Mouse (Mus musculus) limb, embryonic 12.5 days (tissue): ENCODE data around the gene Timp2. TPM values are rescaled to one million over a fixed set of nuclear protein-coding genes. Genes with fewer than 3 reads are reported as not detected.

Experiments used
- ATAC-seq: fragments of 200-750 bp; cut with Nextera tagmentation; 2 replicates; pipeline ENCODE4 v1.8.0; 2017; ENCODE audit warnings: low read depth, moderate TSS enrichment; ENCODE audit not compliant: insufficient number of reproducible peaks, insufficient read depth, low FRiP score, low TSS enrichment
- H3K27ac ChIP-seq: fragments of 300-500 bp; sonication (generic); 2 replicates; pipeline ENCODE4 v1.5.1; 2016; ENCODE audit warnings: mild to moderate bottlenecking, moderate library complexity
- H3K27me3 ChIP-seq: fragments of 300-500 bp; sonication (generic); 2 replicates; pipeline ENCODE4 v1.6.1; 2016; ENCODE audit warnings: mild to moderate bottlenecking, moderate library complexity
- H3K36me3 ChIP-seq: fragments of 300-500 bp; sonication (generic); 2 replicates; pipeline ENCODE4 v1.6.1; 2016; ENCODE audit warnings: mild to moderate bottlenecking, moderate library complexity
- H3K4me1 ChIP-seq: fragments of 300-500 bp; sonication (generic); replicated peaks from 2 replicates; pipeline ENCODE4 v1.6.1; 2016
- H3K4me2 ChIP-seq: fragments of 300-500 bp; sonication (generic); 2 replicates; pipeline ENCODE4 v1.6.1; 2016; ENCODE audit warnings: mild to moderate bottlenecking, moderate library complexity
- H3K4me3 ChIP-seq: fragments of 300-500 bp; sonication (generic); replicated peaks from 2 replicates; pipeline ENCODE4 v1.5.1; 2016; ENCODE audit warnings: mild to moderate bottlenecking
- H3K9ac ChIP-seq: fragments of 300-500 bp; sonication (generic); replicated peaks from 2 replicates; pipeline ENCODE4 v1.6.1; 2016; ENCODE audit warnings: mild to moderate bottlenecking, moderate library complexity
- H3K9me3 ChIP-seq: fragments of 300-500 bp; sonication (generic); 2 replicates; pipeline ENCODE4 v1.6.1; 2016; ENCODE audit warnings: mild to moderate bottlenecking, moderate library complexity
- WGBS: fragments of 180-500 bp; shearing (Covaris S2); methylation state at CpG from one replicate; pipeline ENCODE4 v1.1.7; 2016; 5-methylcytosine and 5-hydroxymethylcytosine counted together
- polyA plus RNA-seq: library from polyadenylated mRNA; unstranded; fragments of >200 nt; fragmentation: Nextera tagmentation; extraction: Ambion mirVana; gene quantifications from 2 replicates; pipeline ENCODE4 v1.2.1, GENCODE M21; 2016

The Timp2 gene
- polyA plus RNA-seq, 1 experiment from 2014 or later: 77.6 TPM

- Histone ChIP-seq H3K27me3 (no peaks in the 10 kb centered on the region; the same call in 1 of the 2 replicates), H3K9me3 (no peaks in the 10 kb centered on the region), H3K9ac (peak overlapping the region; percentile 98), H3K4me1 (peaks cover 42% of the 10 kb centered on the region), H3K36me3 (peaks cover 17% of the 10 kb centered on the region), H3K4me3 (peak overlapping the region; percentile 88), H3K4me2 (peak overlapping the region; percentile 85), H3K27ac (peak overlapping the region; percentile 95)
- ATAC-seq: peak; percentile 6; the same call in 1 of the 2 replicates
- WGBS: under 1% methylated on average over 42 of the region's 47 CpGs
Measured at GRCm38 (mm10) chr11:118354636-118355191, 826 bp downstream of the Timp2 start.

GRCm38 (mm10) chr11:118349494-118349893, 6.0 kb downstream of the Timp2 start:
- Histone ChIP-seq H3K4me1 (peaks cover 61% of the 10 kb centered on the region), H3K4me2 (no peak overlapping the region), H3K27ac (peak overlapping the region; percentile 56), H3K27me3 (no peaks in the 10 kb centered on the region), H3K9me3 (no peaks in the 10 kb centered on the region), H3K36me3 (peaks cover 23% of the 10 kb centered on the region), H3K9ac (no peak overlapping the region), H3K4me3 (no peak overlapping the region)
- ATAC-seq: no peak
- WGBS: 88% methylated on average over 5 of the region's 5 CpGs

GRCm38 (mm10) chr11:118348877-118349276, 6.7 kb downstream of the Timp2 start:
- no peaks in the 10 kb centered on the region for H3K9me3 ChIP-seq
- H3K4me3 ChIP-seq: no peak overlapping the region
- H3K27me3 ChIP-seq: no peaks in the 10 kb centered on the region
- no peak overlapping the region for H3K9ac ChIP-seq
- 33% methylated on average over 5 of the region's 5 CpGs for WGBS
- peaks cover 23% of the 10 kb centered on the region for H3K36me3 ChIP-seq
- peaks cover 57% of the 10 kb centered on the region for H3K4me1 ChIP-seq
- no peak; the same call in 1 of the 2 replicates for ATAC-seq
- 0 out of 2 replicates have a peak overlapping the region, but pooled peaks have one; percentile 3 for H3K4me2 ChIP-seq
- H3K27ac ChIP-seq: peak overlapping the region; percentile 56

GRCm38 (mm10) chr11:118348419-118348818, 7.1 kb downstream of the Timp2 start:
- Histone ChIP-seq H3K27ac (peak overlapping the region; percentile 56), H3K36me3 (peaks cover 23% of the 10 kb centered on the region), H3K4me3 (no peak overlapping the region), H3K27me3 (no peaks in the 10 kb centered on the region), H3K4me2 (no peak overlapping the region), H3K9me3 (no peaks in the 10 kb centered on the region), H3K9ac (no peak overlapping the region), H3K4me1 (peaks cover 57% of the 10 kb centered on the region)
- WGBS: 51% methylated on average over 3 of the region's 3 CpGs
- no peak for ATAC-seq

- Histone ChIP-seq H3K4me2 (no peak overlapping the region), H3K27me3 (no peaks in the 10 kb centered on the region), H3K9ac (no peak overlapping the region), H3K4me1 (peaks cover 56% of the 10 kb centered on the region), H3K9me3 (no peaks in the 10 kb centered on the region), H3K36me3 (peaks cover 23% of the 10 kb centered on the region), H3K27ac (no peak overlapping the region), H3K4me3 (no peak overlapping the region)
- no peak for ATAC-seq
- WGBS: 87% methylated on average over 12 of the region's 12 CpGs
Measured at GRCm38 (mm10) chr11:118347911-118348310, 7.6 kb downstream of the Timp2 start.

GRCm38 (mm10) chr11:118347391-118347790, 8.1 kb downstream of the Timp2 start:
- H3K9ac ChIP-seq: no peak overlapping the region
- H3K27me3 ChIP-seq: no peaks in the 10 kb centered on the region
- H3K4me1 ChIP-seq: peaks cover 56% of the 10 kb centered on the region
- peaks cover 21% of the 10 kb centered on the region for H3K36me3 ChIP-seq
- no peak overlapping the region for H3K27ac ChIP-seq
- H3K4me2 ChIP-seq: no peak overlapping the region
- H3K4me3 ChIP-seq: no peak overlapping the region
- 93% methylated on average over 2 of the region's 2 CpGs for WGBS
- no peak for ATAC-seq
- no peaks in the 10 kb centered on the region for H3K9me3 ChIP-seq

- H3K27ac ChIP-seq: no peak overlapping the region
- ATAC-seq: no peak
- H3K27me3 ChIP-seq: no peaks in the 10 kb centered on the region
- H3K36me3 ChIP-seq: peaks cover 12% of the 10 kb centered on the region; the same call in 1 of the 2 replicates
- no peak overlapping the region for H3K4me3 ChIP-seq
- H3K9ac ChIP-seq: no peak overlapping the region
- no peaks in the 10 kb centered on the region for H3K9me3 ChIP-seq
- peaks cover 55% of the 10 kb centered on the region for H3K4me1 ChIP-seq
- no peak overlapping the region for H3K4me2 ChIP-seq
- WGBS: 89% methylated on average over 8 of the region's 8 CpGs
Measured at GRCm38 (mm10) chr11:118346395-118347096, 9.0 kb downstream of the Timp2 start.

- H3K4me1 ChIP-seq: peaks cover 54% of the 10 kb centered on the region
- H3K9ac ChIP-seq: no peak overlapping the region
- peaks cover 8% of the 10 kb centered on the region; the same call in 1 of the 2 replicates for H3K36me3 ChIP-seq
- no peaks in the 10 kb centered on the region for H3K27me3 ChIP-seq
- H3K9me3 ChIP-seq: no peaks in the 10 kb centered on the region
- H3K4me3 ChIP-seq: no peak overlapping the region
- 76% methylated on average over 4 of the region's 4 CpGs for WGBS
- no peak for ATAC-seq
- no peak overlapping the region for H3K27ac ChIP-seq
- H3K4me2 ChIP-seq: no peak overlapping the region
Measured at GRCm38 (mm10) chr11:118345693-118346092, 9.8 kb downstream of the Timp2 start.

- peaks cover 41% of the 10 kb centered on the region for H3K4me1 ChIP-seq
- no peak overlapping the region for H3K27ac ChIP-seq
- no peak overlapping the region for H3K4me3 ChIP-seq
- no peak overlapping the region for H3K4me2 ChIP-seq
- ATAC-seq: no peak
- H3K27me3 ChIP-seq: no peaks in the 10 kb centered on the region
- 72% methylated on average over 2 of the region's 2 CpGs for WGBS
- H3K9me3 ChIP-seq: no peaks in the 10 kb centered on the region
- H3K36me3 ChIP-seq: peaks cover 26% of the 10 kb centered on the region; the same call in 1 of the 2 replicates
- H3K9ac ChIP-seq: no peak overlapping the region
Measured at GRCm38 (mm10) chr11:118343629-118344028, 11.9 kb downstream of the Timp2 start.

- H3K9ac ChIP-seq: peak within 1 kb of the TSS; percentile 18; the same call in 1 of the 2 replicates
- H3K27ac ChIP-seq: no peak within 1 kb of the TSS; the same call in 1 of the 2 replicates
- peaks cover 36% of the 10 kb centered on the region for H3K4me1 ChIP-seq
- no peak for ATAC-seq
- 29% methylated on average over 7 of the region's 7 CpGs for WGBS
- H3K4me2 ChIP-seq: no peak within 1 kb of the TSS
- no peaks in the 10 kb centered on the region for H3K9me3 ChIP-seq
- no peak within 1 kb of the TSS for H3K4me3 ChIP-seq
- no peaks in the 10 kb centered on the region for H3K27me3 ChIP-seq
- H3K36me3 ChIP-seq: peaks cover 26% of the 10 kb centered on the region; the same call in 1 of the 2 replicates
Measured at GRCm38 (mm10) chr11:118342400-118342981, 13.0 kb downstream of the Timp2 start, which contains the start of gene Cep295nl. Gene Cep295nl (minus strand): TSS chr11:118342500.

- WGBS: 71% methylated on average over 8 of the region's 8 CpGs
- Histone ChIP-seq H3K4me1 (peaks cover 14% of the 10 kb centered on the region), H3K36me3 (peaks cover 34% of the 10 kb centered on the region), H3K27ac (no peak overlapping the region), H3K4me3 (no peak overlapping the region), H3K4me2 (no peak overlapping the region), H3K9ac (no peak overlapping the region), H3K27me3 (no peaks in the 10 kb centered on the region), H3K9me3 (no peaks in the 10 kb centered on the region)
- ATAC-seq: no peak
Measured at GRCm38 (mm10) chr11:118337491-118338168, 17.9 kb downstream of the Timp2 start.
